Mouse (Mus musculus): ENCODE results near the gene Gm20696. TPM values are rescaled to one million over a fixed set of nuclear protein-coding genes. Genes with fewer than 3 reads are reported as not detected.

The Gm20696 gene
- polyA plus RNA-seq, 1 experiment from 2014 or later: 4.4 TPM

GRCm38 (mm10) chr6:99249496-99250030 lies 417.0 kb downstream of the Gm20696 start:
- H3K4me3 ChIP-seq: no peak overlapping the region
- H3K4me1 ChIP-seq: no peaks in the 10 kb centered on the region
- 73% methylated on average over 5 of the region's 5 CpGs for WGBS
- H3K9me3 ChIP-seq (replicated peaks): no peaks in the 10 kb centered on the region
- no peak overlapping the region for H3K27ac ChIP-seq
- no peak for ATAC-seq (ENCODE audit: low FRiP score)
- H3K4me2 ChIP-seq (replicated peaks): no peak overlapping the region
- H3K36me3 ChIP-seq: no peaks in the 10 kb centered on the region
- H3K9ac ChIP-seq: no peak overlapping the region
- H3K27me3 ChIP-seq: no peaks in the 10 kb centered on the region

- Histone ChIP-seq H3K27ac (no peak overlapping the region), H3K36me3 (no peaks in the 10 kb centered on the region), H3K9ac (no peak overlapping the region), H3K4me1 (no peaks in the 10 kb centered on the region), H3K4me3 (no peak overlapping the region), H3K9me3 (replicated peaks) (no peaks in the 10 kb centered on the region), H3K27me3 (no peaks in the 10 kb centered on the region), H3K4me2 (replicated peaks) (no peak overlapping the region)
- no peak for ATAC-seq (ENCODE audit: low FRiP score)
- 89% methylated on average over 8 of the region's 8 CpGs for WGBS
These were observed 418.2 kb downstream of the Gm20696 start for GRCm38 (mm10) chr6:99248396-99248795.

DNA sequence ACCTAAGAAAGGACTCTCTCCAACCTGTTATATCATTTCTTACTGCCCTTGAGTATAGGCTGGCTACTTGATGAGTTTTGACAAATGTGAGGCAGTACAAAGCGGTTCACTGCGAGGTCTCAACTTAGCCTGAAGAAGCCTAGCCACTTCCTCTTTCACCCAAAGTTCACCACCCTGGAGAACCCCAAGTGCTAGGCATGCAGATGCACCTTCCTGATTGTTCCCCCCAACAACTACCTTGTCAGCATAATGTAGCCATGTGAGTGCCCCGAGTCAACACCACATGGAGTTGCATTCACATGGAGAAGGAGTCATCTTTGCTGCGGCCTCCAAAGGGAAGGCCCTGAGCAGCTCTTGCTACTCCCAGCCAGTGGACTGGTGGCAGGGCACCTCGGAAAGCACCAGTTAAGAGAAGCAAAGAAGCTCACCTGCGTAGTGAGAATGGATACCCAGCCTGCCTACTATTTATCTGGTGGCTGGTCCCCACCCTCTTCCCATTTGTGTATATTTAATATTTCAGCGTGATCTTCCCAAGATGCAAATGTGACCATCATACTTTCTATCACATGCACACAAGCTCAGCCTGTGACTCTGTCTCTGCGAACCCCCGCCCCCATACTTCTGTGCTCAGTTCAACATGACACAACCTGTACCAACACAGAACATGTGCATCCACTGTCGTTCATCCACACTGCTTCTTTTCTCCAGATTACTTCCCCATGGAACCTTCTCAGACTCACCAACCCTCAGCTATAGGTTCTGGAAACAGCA lies 424.8 kb downstream of the Gm20696 start:
- WGBS: 95% methylated on average over 10 of the region's 10 CpGs
- Histone ChIP-seq H3K4me1 (no peaks in the 10 kb centered on the region), H3K4me2 (replicated peaks) (no peak overlapping the region), H3K36me3 (no peaks in the 10 kb centered on the region), H3K9me3 (replicated peaks) (no peaks in the 10 kb centered on the region), H3K27ac (no peak overlapping the region), H3K4me3 (no peak overlapping the region), H3K27me3 (no peaks in the 10 kb centered on the region), H3K9ac (no peak overlapping the region)
- no peak for ATAC-seq (ENCODE audit: low FRiP score)

DNA sequence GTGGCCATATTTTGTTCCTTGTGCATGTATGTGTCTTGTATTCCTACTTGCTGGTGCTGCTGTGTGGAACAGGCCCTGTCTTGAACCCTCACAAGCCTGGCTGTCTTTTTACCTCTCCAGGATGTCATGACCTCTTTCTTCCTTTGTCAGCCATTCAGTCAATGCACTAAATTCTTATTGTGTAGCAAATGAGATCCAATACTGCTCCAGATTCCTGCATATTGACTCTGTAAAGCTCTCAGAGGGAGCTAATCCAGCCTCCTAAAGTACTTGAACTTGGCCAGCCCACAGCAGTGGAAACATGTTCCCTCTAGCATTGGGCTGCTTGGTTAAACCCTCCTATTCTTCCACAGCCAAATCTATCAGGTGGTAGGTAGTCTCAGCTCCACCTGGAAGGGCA lies 425.8 kb downstream of the Gm20696 start:
- ATAC-seq (ENCODE audit: low FRiP score): no peak
- Histone ChIP-seq H3K36me3 (no peaks in the 10 kb centered on the region), H3K27me3 (no peaks in the 10 kb centered on the region), H3K9me3 (replicated peaks) (no peaks in the 10 kb centered on the region), H3K27ac (no peak overlapping the region), H3K4me2 (replicated peaks) (no peak overlapping the region), H3K4me1 (no peaks in the 10 kb centered on the region), H3K4me3 (no peak overlapping the region), H3K9ac (no peak overlapping the region)

DNA sequence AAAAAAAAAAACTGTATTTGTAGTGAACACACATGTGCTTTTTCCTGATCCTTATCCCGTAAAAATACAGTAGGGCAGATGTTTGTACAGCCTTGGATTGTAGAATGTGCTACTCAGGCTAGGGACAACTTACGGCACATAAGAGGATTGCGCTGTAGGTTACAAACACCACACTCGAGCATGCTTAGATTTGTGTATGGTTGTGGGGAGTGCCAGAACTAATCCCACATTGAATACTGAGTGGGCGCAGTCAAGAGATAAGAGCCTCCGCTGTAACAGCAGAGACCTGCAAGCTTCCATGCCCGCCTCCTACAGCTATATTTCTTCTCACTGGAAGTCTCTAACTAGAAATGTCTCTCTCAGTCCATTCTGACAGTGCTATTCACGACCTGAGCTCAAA lies 431.0 kb downstream of the Gm20696 start:
- H3K27ac ChIP-seq: no peak overlapping the region
- no peaks in the 10 kb centered on the region for H3K9me3 ChIP-seq (replicated peaks)
- no peak overlapping the region for H3K9ac ChIP-seq
- H3K4me2 ChIP-seq (replicated peaks): no peak overlapping the region
- ATAC-seq (ENCODE audit: low FRiP score): no peak
- no peaks in the 10 kb centered on the region for H3K36me3 ChIP-seq
- 91% methylated on average over 8 of the region's 8 CpGs for WGBS
- H3K4me3 ChIP-seq: no peak overlapping the region
- H3K4me1 ChIP-seq: no peaks in the 10 kb centered on the region
- no peaks in the 10 kb centered on the region for H3K27me3 ChIP-seq

GRCm38 (mm10) chr6:99233411-99233810 lies 433.2 kb downstream of the Gm20696 start:
- Histone ChIP-seq H3K9ac (no peak overlapping the region), H3K36me3 (no peaks in the 10 kb centered on the region)

DNA sequence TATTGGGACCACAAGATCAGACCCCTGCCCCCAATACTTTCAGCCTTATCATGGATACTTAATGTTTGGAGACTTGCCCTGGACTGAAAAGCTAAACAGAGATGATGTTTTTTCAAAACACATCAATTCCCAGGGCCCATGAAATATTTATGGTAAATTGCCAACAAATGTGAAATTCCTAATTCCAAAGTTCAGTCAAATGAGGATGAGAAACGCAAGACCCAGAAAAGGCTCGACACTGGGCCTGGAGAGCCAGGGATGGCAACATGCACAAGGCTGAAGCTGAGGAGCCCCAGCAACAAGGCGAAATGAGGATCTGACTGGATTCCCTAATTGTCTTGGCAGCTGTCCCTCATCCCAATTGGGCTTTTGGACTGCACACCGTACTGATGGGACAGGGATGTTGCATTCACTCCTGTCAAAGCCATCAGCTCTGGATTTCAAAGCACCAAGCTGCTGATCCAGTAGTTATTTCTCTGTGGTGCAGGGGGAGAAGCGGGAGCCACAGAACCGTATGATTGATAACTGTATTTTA lies 438.2 kb downstream of the Gm20696 start:
- Histone ChIP-seq H3K4me3 (no peak overlapping the region), H3K4me1 (no peaks in the 10 kb centered on the region; the same call in 1 of the 2 replicates), H3K9ac (no peak overlapping the region), H3K27ac (no peak overlapping the region), H3K36me3 (no peaks in the 10 kb centered on the region), H3K4me2 (replicated peaks) (no peak overlapping the region), H3K27me3 (no peaks in the 10 kb centered on the region), H3K9me3 (replicated peaks) (no peaks in the 10 kb centered on the region; the same call in 1 of the 2 replicates)
- ATAC-seq (ENCODE audit: low FRiP score): no peak
- 88% methylated on average over 6 of the region's 6 CpGs for WGBS

More at GRCm38 (mm10) chr6:99233411-99233810, 433.2 kb downstream of the Gm20696 start:
- ATAC-seq (ENCODE audit: low FRiP score): no peak
- no peak overlapping the region for H3K4me3 ChIP-seq
- no peaks in the 10 kb centered on the region for H3K9me3 ChIP-seq (replicated peaks)
- no peak overlapping the region for H3K4me2 ChIP-seq (replicated peaks)
- 83% methylated on average over 10 of the region's 10 CpGs for WGBS
- no peaks in the 10 kb centered on the region for H3K27me3 ChIP-seq
- no peaks in the 10 kb centered on the region for H3K4me1 ChIP-seq
- no peak overlapping the region for H3K27ac ChIP-seq

DNA sequence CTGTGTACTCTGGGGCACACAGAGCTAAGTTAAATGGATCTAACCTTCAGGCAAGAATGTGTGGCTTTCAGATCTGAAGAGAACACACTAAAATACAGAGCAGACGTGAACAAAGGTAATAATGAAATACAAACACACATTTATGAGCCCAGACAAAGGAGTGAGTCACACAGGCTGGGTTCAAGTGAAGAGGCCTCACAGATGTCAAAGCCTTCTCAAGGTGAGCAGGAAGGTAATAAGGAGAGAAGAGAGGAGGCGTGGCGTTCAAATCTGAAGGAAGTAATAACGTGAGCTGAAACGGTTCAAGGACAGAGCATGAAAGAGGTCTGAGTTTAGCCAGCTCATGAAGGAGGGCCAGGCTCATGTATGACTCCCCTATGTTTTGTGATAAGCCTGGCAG lies 445.4 kb downstream of the Gm20696 start:
- no peaks in the 10 kb centered on the region; the same call in 1 of the 2 replicates for H3K9me3 ChIP-seq (replicated peaks)
- no peaks in the 10 kb centered on the region for H3K27me3 ChIP-seq
- H3K4me3 ChIP-seq: no peak overlapping the region
- H3K36me3 ChIP-seq: no peaks in the 10 kb centered on the region
- H3K4me1 ChIP-seq: peaks cover 3% of the 10 kb centered on the region
- WGBS: 91% methylated on average over 5 of the region's 5 CpGs
- H3K27ac ChIP-seq: no peak overlapping the region
- H3K4me2 ChIP-seq (replicated peaks): no peak overlapping the region
- ATAC-seq (ENCODE audit: low FRiP score): no peak
- no peak overlapping the region for H3K9ac ChIP-seq

DNA sequence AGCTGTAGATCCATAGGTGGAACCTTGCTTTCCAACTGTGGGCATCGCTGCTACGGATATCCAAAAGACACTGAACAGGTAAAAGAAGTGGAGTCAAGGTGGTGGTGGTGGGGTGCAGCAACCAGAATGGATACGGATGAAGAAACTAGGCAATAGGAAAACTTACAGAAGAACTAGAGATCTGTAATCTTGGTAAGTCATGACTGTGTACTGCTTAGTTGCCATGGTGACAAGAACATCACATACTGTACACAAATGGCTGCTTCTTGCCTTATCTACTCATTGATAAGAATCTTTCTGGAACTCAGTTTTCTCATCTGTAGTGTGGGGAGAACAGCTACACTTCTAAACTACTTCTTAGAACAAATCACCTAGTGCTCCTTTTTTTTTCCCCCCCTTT lies 446.1 kb downstream of the Gm20696 start:
- H3K9ac ChIP-seq: no peak overlapping the region
- no peak overlapping the region for H3K27ac ChIP-seq
- H3K4me1 ChIP-seq: peaks cover 3% of the 10 kb centered on the region
- no peak for ATAC-seq (ENCODE audit: low FRiP score)
- no peaks in the 10 kb centered on the region for H3K27me3 ChIP-seq
- 96% methylated on average over 3 of the region's 3 CpGs for WGBS
- H3K9me3 ChIP-seq (replicated peaks): no peaks in the 10 kb centered on the region
- H3K36me3 ChIP-seq: no peaks in the 10 kb centered on the region
- H3K4me3 ChIP-seq: no peak overlapping the region
- H3K4me2 ChIP-seq (replicated peaks): no peak overlapping the region

DNA sequence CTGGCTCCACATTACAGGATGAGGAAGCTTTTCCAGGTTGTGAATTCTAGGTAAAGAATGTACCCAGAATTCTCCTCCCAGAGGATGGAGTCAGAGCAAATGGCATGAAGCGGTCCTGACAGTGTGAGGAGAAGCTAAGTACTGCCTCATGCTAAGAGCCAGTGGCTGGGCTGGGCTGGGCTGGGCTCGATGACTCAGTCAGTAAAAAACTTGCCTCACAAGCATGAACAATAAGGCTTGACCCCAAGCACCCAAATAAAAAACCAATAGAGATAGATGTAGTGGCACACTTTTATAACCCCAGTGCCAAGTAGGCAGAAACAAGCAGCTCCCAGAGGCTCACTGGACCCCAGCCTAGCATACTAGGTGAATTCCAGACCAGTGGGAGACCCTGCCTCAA lies 448.8 kb downstream of the Gm20696 start:
- Histone ChIP-seq H3K4me1 (peaks cover 3% of the 10 kb centered on the region; the same call in 1 of the 2 replicates), H3K27ac (no peak overlapping the region), H3K9ac (no peak overlapping the region), H3K9me3 (replicated peaks) (no peaks in the 10 kb centered on the region), H3K27me3 (no peaks in the 10 kb centered on the region), H3K36me3 (no peaks in the 10 kb centered on the region), H3K4me2 (replicated peaks) (no peak overlapping the region), H3K4me3 (no peak overlapping the region)
- ATAC-seq (ENCODE audit: low FRiP score): no peak
- 67% methylated on average over 2 of the region's 2 CpGs for WGBS

DNA sequence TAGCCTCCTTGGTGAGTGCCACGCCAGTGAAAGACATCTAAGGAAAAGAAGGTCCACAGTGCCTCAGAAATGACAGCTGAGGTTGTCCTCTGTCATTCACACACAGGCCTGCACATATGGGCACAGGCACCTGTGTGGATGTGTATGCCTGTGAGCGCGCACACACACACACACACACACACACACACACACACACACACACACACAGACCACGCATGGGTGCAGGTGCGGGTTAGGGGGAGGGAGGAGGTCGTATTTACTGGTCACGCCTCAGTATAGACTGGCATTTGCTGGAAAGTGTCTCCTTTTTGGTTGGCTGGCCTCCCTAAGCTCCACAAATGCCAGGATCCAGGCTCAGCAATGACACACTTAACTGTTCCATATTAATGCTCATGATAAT lies 449.4 kb downstream of the Gm20696 start:
- Histone ChIP-seq H3K4me2 (replicated peaks) (no peak overlapping the region), H3K27ac (no peak overlapping the region), H3K4me1 (peaks cover 3% of the 10 kb centered on the region; the same call in 1 of the 2 replicates), H3K36me3 (no peaks in the 10 kb centered on the region), H3K4me3 (no peak overlapping the region), H3K9ac (no peak overlapping the region), H3K27me3 (no peaks in the 10 kb centered on the region), H3K9me3 (replicated peaks) (no peaks in the 10 kb centered on the region)
- 61% methylated on average over 6 of the region's 7 CpGs for WGBS
- peak; percentile 29; the same call in 1 of the 2 replicates for ATAC-seq (ENCODE audit: low FRiP score)

DNA sequence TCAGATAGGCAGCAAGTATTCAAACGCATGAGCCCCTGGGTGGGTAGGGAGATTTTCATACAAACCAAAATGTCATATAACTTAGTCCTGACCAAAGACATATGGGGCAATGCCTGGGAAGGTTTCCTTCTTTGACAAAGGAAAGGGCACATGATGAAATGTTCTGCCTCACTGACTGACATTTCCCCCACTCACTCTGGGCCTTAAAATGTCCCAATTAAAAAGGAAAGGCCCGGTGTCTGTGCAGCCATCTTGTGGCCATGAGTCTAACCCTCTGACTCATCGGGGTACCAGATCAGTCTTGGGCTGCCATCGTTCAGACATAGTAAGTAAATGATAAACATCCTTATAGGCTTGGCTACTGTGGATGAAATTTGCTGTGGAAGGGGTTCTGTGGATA lies 454.1 kb downstream of the Gm20696 start:
- Histone ChIP-seq H3K9ac (no peak overlapping the region), H3K27me3 (no peaks in the 10 kb centered on the region), H3K27ac (no peak overlapping the region), H3K9me3 (replicated peaks) (no peaks in the 10 kb centered on the region), H3K4me3 (no peak overlapping the region), H3K4me2 (replicated peaks) (no peak overlapping the region), H3K36me3 (no peaks in the 10 kb centered on the region), H3K4me1 (peaks cover 7% of the 10 kb centered on the region)
- WGBS: 92% methylated on average over 4 of the region's 4 CpGs
- no peak for ATAC-seq (ENCODE audit: low FRiP score)

Measured in hindbrain, embryonic 12.5 days (tissue).